Mouse (Mus musculus) kidney, postnatal 36 days (tissue): ENCODE results near the gene Adra1d.

Experiments used
- DNase-seq, 2 experiments: peaks; one replicate each; pipeline ENCODE4 v3.0.0; 2021 to 2022; ENCODE audit warnings: mixed read lengths in 2 of 2

The Adra1d gene

DNA sequence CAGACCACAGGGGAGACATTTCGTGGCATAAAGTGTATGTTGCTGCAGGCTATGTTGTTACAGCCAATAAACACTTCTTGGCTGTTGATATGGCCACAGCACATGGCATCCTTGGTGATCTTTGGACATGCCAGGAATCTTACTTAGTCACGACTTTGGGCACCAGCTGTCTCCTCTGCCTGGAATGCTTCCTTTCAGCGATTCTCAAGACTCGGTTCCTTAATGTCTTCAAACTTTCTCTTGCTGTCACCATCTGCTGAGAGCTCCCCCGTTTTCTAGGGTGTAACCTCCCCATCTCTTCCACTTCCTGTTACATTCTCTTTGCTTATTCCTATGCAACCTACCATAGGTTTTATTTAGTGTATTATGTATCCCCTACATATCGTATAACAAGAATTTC, 22.3 kb downstream of the Adra1d start:
- no peak for DNase-seq

DNA sequence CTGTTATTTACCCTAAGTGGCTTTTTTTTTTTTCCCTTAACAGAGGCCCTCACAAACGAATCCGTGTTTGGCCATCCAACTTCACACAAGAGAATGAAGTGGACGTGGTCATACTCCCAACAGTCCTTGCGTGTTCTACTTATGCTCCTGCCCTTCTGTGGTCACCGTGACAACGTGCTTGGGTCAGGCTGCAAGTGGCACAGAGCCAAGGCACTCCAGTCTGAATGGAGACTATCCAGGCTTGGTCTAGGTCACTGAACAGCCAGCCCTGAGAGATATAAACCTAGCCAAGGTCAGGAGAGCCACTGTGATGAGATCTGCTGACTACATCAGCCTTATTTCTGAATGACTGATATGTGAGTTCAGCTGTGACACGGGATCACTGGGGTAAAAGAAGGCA, 23.7 kb downstream of the Adra1d start:
- peak; percentile 34 to 58 for DNase-seq

- DNase-seq = no peak
These were observed 26.9 kb downstream of the Adra1d start for GRCm38 (mm10) chr2:131535168-131535567.

- DNase-seq = peak; percentile 36 to 56
These were observed 30.8 kb downstream of the Adra1d start for GRCm38 (mm10) chr2:131531271-131531670.

DNA sequence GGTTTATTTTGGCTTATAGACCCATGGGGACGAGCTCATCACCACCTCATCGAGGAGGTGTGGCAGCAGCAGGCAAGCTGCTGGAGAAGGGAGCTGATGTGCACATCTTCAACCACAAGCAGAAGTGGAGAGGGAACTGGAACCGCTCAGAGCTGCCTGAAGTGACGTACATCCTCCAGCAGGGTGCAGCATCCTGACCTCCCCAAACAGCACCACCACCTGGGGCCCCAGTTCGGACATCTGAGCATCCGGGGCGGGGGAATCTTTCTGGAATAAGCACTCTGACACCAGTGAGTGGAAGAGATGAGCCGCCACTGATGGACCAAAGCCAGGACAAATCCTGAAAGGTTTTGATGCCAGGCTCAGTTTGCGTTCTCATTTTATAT, 31.5 kb downstream of the Adra1d start:
- DNase-seq = peak; percentile 37 to 68

GRCm38 (mm10) chr2:131529898-131530622, 32.0 kb downstream of the Adra1d start:
- DNase-seq = peak; percentile 70 to 78

DNA sequence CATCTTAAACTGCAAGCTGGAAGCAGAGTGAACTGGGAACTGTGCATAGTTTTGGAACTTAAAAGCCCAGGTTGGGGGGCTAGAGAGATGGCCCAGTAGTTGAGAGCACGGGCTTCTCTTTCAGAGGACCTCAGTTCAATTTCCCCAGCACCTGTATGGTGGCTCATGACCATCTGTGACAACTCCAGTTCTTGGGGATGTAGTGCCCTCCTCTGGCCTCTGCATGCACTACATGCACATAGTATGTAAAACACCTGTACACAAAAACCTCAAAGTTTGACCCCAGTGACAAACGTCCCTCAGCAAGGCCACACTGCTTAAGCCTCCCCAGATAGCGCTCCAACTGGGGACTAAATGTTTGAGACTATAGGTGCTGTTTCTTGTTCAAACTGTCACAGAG, 35.0 kb downstream of the Adra1d start:
- DNase-seq = peak in 1 of 2 experiments; percentile 59

GRCm38 (mm10) chr2:131520743-131521142, 41.3 kb downstream of the Adra1d start:
- DNase-seq = no peak

DNA sequence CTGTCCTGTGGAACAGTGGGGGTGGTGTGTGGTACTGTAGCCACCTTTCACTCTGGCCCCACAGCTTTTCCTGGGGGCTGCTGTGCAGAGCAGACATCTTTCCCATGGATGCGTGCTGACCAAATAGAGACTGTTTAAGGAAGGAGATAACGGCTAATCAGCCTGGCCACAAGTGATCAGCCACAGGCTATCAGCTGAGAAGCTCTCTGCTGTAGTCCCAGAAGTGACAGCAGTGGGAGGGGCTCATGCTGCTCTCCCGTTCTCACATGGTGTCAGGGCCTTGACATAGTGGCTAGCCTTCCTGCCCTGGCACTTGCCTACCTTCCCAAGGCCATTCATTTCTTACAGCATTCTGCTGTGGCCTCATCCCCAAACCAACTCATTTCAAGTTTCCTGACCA, 43.3 kb downstream of the Adra1d start:
- DNase-seq = no peak

DNA sequence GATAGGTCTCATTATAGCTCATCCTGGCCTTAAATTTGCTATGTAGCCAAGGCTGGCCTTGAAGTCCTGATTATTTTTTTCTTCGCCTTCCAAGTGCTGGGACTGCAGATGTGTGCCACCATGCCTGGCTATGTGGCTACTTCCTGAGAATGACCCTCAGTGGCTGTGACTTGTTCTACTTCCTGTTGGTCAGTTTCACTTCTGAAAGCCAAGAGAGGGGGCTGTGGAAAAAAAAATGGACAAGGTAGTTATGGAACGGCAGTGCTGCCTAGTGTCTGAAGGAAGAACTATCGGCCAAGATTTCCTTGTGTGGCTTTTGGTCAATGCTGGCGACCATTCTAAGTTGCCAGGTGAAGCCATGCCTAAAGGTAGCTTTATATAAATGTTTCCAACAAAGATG, 44.5 kb downstream of the Adra1d start:
- DNase-seq = no peak

DNA sequence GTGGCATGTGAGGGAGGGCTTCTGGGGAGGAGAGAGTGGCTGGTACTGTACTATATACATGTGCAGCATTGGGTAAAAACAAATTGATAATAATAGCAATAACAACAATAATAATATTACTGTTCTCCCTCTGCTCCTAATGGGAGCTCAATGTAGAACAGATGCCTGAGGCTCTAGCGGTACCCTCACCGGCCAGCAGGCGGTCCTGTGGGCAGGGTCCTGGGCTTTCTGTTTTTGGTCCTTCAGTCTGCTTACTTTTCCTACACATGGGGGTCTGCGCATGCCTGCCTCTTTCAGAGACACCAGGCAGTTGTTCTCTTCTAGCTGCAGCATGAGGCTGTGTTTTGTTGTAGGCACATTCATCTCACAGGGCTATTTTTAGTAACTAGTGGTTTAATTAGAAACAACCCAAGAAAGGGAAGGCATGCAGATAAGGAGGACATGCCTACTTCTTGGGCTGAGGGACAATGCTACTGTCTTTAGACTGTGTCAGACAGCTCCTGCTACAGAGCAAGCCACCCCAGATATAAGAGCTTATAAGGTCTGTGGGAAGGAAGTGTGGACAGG, 47.9 kb downstream of the Adra1d start:
- DNase-seq = no peak

GRCm38 (mm10) chr2:131513477-131513876, 48.6 kb downstream of the Adra1d start:
- no peak for DNase-seq

DNA sequence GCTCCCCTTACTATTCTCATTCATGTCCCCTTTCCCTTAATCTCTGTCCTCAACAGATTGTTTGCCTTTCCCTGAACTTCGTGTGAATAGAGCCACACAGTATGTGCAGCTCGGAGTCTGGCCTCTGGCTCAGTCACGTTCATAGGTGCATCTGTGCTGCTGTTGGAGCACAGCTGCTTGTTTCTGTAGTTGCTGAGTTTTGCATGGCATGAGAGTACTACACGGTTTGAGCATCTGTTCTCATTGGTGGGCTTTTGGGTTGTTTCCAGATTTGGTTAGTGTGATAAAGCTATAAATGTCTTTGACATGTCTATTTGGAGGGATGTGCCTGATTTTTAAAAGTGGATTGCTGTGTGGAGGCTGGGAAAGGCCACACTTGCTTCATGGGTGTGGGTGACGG, 51.6 kb downstream of the Adra1d start:
- DNase-seq = no peak

DNA sequence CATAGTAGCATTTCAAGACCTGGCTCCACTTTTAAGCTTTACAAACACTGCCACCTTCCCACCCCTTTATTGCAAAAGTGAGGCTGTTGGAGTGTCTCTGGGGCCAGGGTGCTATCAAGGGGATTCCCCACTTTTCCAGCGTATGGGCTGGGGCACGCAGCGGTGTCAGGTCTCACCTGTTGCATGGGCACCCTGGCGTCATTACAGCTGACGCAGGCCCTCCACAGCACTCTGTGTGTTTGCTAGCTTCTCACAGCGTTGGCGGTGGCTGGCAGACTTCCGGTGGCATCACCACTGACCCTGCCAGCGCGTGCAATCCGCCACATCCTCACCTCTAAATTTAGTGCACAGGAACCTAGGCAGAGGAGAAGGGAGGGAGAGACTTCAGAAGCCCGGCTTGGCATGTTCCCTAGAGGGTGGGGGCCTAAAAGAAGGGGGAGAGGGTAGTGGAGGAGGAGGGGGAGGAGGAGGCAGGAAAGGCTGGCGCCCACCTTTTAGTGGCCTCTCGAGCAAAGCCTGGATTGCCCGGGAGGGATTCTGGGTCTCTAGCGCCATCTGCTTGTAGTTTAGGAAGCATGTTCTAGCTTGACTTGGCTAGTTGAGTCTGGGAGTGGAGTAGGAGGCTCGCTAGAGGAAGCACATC, 52.3 kb downstream of the Adra1d start:
- DNase-seq = peak; percentile 57 to 71

DNA sequence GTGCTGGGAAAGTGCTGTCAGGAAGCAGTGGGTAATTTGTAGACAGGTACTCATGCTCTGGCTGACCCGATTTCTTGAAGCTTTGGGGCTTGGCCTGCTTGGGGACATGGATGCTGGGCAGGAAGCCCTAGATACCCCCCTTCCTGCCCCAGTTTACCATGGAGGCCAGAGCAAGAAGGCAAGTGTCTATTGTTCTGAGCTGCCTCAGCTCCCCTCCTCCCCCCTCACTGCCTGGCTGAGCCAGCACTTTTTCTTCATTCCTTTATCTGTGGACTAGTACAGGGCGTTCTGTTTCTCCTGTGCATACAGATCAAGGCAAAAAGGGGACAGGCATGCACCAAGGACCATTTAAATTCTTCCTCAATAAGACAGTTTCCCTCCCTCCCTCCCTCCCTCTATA, 53.6 kb downstream of the Adra1d start:
- DNase-seq = no peak

DNA sequence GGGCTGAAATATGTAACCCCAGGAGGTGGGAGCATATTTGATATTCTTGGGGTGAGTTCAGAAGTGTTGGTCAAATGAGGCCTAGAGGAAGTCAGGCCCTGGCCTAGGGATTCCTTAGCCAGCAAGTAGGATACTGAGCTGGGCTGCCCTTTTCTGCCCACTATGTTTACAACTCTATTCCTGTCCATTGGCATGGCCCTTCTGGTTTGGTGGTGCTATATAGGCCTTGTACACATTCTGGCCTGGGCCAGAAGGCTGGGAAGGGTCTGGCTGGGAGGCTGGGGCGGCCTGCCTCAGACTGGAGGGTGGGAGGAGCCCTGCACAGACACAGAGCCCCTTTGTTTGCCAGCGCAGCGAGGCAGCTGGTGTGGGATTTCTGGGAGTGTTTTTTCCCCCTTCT, 55.7 kb downstream of the Adra1d start:
- no peak for DNase-seq

DNA sequence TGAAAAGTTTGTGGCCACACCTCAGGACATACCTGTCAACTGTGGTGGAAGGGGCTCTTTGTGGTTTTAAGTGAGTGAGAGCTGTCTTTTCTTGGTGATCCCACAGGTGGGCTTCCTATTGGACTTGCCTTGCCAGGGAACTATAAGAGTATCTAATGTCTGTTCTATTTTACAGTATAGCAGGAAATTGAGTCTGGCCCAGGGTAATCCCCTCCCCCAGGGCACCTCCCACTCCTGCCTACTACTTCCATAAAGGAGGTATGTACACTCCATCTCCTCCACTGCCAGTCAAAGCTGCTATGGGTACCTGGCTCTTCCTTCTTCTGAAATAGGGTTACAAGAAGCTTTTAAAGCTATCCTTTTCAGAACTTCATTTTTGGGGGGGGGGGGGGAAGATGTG, 56.7 kb downstream of the Adra1d start:
- DNase-seq = no peak

- peak in 1 of 2 experiments; percentile 24 for DNase-seq
These were observed 59.5 kb downstream of the Adra1d start for GRCm38 (mm10) chr2:131502561-131502960.

- DNase-seq = no peak
These were observed 60.2 kb downstream of the Adra1d start for GRCm38 (mm10) chr2:131501886-131502285.

- DNase-seq = peak; percentile 30 to 56
These were observed 62.7 kb downstream of the Adra1d start for GRCm38 (mm10) chr2:131499290-131499845.

- no peak for DNase-seq
These were observed 63.9 kb downstream of the Adra1d start for GRCm38 (mm10) chr2:131498219-131498618.

GRCm38 (mm10) chr2:131497224-131497856, 64.7 kb downstream of the Adra1d start:
- no peak for DNase-seq

GRCm38 (mm10) chr2:131496125-131496820, 65.8 kb downstream of the Adra1d start:
- DNase-seq = peak in 1 of 2 experiments; percentile 21
